Mouse (Mus musculus): ENCODE measurements around the gene Ndufaf4. TPM values are rescaled to one million over a fixed set of nuclear protein-coding genes. Genes with fewer than 3 reads are reported as not detected.

Gene Ndufaf4
- polyA plus RNA-seq, 1 experiment from 2014 or later = 48.2 TPM

DNA sequence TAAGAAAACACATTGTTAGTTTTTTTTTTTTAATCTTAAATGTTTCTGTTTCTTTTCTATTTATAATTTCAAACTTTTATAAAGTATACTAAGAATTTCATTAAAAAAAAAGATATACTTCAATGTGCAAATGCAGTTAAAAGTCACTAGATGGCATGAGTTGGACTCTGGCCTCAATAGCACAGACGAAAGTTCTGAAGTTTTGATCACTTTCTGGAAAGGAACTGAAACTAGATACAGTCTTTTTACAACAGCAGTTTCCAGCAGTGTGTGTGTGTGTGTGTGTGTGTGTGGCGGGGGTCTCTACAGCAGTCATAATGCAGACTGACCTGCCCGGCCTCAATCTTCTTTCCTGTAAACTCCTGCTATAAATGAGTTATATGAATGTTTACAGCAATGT is 9.9 kb downstream of the Ndufaf4 start:
- H3K9me3 ChIP-seq (replicated peaks) = no peaks in the 10 kb centered on the region
- no peak overlapping the region for H3K4me2 ChIP-seq
- no peak overlapping the region for H3K9ac ChIP-seq
- H3K4me1 ChIP-seq (replicated peaks) = no peaks in the 10 kb centered on the region
- DNase-seq = no peak
- no peak overlapping the region for H3K4me3 ChIP-seq (replicated peaks)
- WGBS (ENCODE audit: insufficient replicate concordance) = 46% methylated on average over 3 of the region's 3 CpGs
- no peak for ATAC-seq (ENCODE audit: low read depth)
- H3K27me3 ChIP-seq = no peaks in the 10 kb centered on the region
- H3K36me3 ChIP-seq = peaks cover 10% of the 10 kb centered on the region
- H3K27ac ChIP-seq = no peak overlapping the region

DNA sequence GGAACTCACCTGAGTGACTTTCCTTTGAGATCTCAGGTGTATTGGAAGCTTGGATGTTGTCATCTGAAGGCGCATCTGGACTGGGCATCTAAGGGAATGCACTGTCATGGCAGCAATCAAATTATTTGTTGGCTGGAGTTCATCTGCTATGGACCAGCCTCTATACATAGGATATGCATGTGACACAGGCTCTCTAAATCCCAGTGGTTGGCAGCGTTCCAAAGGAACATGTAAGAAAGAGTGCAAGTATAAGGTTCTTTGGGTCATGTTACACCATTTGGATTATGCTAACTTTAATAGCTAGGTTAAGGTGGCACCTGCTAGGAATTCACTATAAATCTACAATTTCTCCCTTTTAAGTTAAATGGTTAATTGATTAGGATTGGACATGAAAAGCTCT is 17.7 kb downstream of the Ndufaf4 start:
- Histone ChIP-seq H3K9me3 (replicated peaks) (no peaks in the 10 kb centered on the region), H3K9ac (no peak overlapping the region), H3K27me3 (no peaks in the 10 kb centered on the region), H3K4me3 (replicated peaks) (no peak overlapping the region), H3K4me2 (no peak overlapping the region), H3K4me1 (replicated peaks) (no peaks in the 10 kb centered on the region), H3K36me3 (no peaks in the 10 kb centered on the region), H3K27ac (no peak overlapping the region)
- ATAC-seq (ENCODE audit: low read depth) (no peak), DNase-seq (no peak)
- WGBS (ENCODE audit: insufficient replicate concordance) = 67% methylated on average over 2 of the region's 2 CpGs

DNA sequence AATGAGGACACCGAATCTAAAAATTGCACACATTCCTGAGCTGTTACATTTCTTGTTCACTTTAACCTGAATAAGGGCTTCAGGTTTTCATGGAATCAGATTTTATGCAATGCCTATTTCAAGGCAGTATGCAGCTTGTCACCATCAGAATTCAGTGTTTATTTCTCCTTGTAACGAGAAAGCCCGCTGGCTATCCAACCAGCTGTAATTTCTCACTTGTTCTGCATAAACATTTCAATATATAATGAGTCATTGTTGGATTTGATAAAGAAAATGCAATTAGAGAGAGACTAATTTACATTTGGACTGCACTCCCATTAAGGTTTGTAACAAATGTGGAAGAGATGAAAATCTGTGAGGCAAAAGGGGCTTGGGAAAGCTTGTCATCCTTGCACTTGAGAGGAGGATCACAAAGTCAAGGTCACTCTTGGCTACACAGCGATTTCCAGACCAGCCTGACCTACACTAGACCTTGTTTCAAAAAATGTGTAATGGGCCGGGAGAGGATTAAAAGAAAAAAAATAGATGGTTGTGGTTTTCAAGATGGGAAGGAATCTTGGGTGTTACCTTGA is 22.2 kb downstream of the Ndufaf4 start:
- Histone ChIP-seq H3K27ac (no peak overlapping the region), H3K9me3 (replicated peaks) (no peaks in the 10 kb centered on the region), H3K27me3 (no peaks in the 10 kb centered on the region), H3K4me3 (replicated peaks) (no peak overlapping the region), H3K36me3 (no peaks in the 10 kb centered on the region), H3K9ac (no peak overlapping the region), H3K4me2 (no peak overlapping the region), H3K4me1 (replicated peaks) (no peaks in the 10 kb centered on the region)
- DNase-seq (no peak), ATAC-seq (ENCODE audit: low read depth) (no peak)
- WGBS (ENCODE audit: insufficient replicate concordance) = 59% methylated on average over 5 of the region's 5 CpGs

DNA sequence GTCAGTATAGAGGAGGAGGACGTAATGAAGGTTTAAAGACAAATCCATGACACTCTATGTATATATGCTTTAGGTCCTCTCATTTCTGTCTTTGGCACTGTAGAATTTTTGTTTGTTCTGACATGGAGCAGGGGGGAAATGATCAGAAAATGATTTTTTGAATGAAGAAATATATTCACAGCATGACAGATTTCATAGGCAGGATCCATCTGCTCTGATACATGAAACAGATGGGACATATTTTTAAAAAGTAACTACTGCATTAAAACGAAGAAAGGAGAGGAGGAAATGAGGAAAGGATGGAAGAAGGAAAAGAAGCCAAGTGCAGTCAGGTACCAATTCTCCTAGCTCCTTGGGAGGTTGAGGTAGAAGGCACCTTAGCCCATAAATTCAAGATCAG is 26.8 kb downstream of the Ndufaf4 start:
- H3K4me3 ChIP-seq (replicated peaks) = no peak overlapping the region
- no peaks in the 10 kb centered on the region for H3K36me3 ChIP-seq
- no peaks in the 10 kb centered on the region for H3K9me3 ChIP-seq (replicated peaks)
- DNase-seq = no peak
- no peak overlapping the region for H3K9ac ChIP-seq
- H3K27me3 ChIP-seq = no peaks in the 10 kb centered on the region
- no peaks in the 10 kb centered on the region for H3K4me1 ChIP-seq (replicated peaks)
- no peak overlapping the region for H3K4me2 ChIP-seq
- ATAC-seq (ENCODE audit: low read depth) = no peak
- WGBS (ENCODE audit: insufficient replicate concordance) = 51% methylated on average over 2 of the region's 2 CpGs
- no peak overlapping the region for H3K27ac ChIP-seq

DNA sequence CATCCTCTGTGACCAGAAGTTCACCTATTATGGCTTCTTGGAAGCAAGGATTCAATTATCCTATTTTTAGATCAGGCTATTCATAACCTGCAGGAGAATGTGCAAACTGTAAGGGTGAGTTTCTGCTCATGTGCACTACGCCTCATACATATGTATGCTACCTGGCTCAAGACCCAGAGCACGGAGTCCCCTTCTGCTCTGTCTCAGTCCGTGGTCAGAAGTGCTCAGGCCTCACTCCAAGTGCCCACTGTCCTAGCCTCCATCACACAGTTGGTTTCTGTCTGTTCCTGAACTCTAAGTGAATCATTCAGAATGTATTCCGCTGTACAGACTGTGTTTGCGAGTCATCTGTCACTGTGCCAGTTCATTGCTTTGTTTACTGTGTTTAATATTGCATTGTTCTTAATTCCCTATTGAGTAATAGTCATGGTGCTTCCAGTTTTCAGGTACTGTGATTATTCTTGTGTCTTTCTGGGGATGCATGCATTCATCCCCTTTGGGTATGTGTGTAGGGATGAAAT is 30.4 kb downstream of the Ndufaf4 start:
- Histone ChIP-seq H3K27ac (no peak overlapping the region), H3K9me3 (replicated peaks) (no peaks in the 10 kb centered on the region), H3K4me3 (replicated peaks) (no peak overlapping the region), H3K4me2 (no peak overlapping the region), H3K9ac (no peak overlapping the region), H3K36me3 (no peaks in the 10 kb centered on the region), H3K27me3 (no peaks in the 10 kb centered on the region), H3K4me1 (replicated peaks) (no peaks in the 10 kb centered on the region)
- WGBS (ENCODE audit: insufficient replicate concordance) = 66% methylated on average over 5 of the region's 5 CpGs
- DNase-seq = no peak
- no peak for ATAC-seq (ENCODE audit: low read depth)

DNA sequence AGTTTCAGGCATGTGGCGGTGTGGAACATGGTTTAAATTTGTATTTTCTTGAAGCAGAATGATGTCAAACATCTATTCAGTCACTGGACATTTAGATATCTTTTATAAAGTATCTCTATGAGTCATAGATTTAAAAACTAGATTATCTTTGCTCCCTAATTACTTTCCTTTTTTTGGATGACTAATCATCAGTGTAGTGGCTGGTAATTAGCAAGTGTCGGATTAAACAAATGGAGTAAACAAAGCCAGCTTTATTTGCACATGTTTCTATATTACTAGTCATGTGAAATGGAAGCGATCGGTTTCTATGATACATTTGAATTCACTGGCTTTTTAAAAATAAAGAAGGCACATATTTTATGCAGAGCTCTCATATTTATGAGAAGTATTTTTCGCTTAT is 31.0 kb downstream of the Ndufaf4 start:
- Histone ChIP-seq H3K4me3 (replicated peaks) (no peak overlapping the region), H3K9me3 (replicated peaks) (no peaks in the 10 kb centered on the region), H3K27ac (no peak overlapping the region), H3K4me2 (no peak overlapping the region), H3K36me3 (no peaks in the 10 kb centered on the region), H3K9ac (no peak overlapping the region), H3K4me1 (replicated peaks) (no peaks in the 10 kb centered on the region), H3K27me3 (no peaks in the 10 kb centered on the region)
- no peak for ATAC-seq (ENCODE audit: low read depth)
- WGBS (ENCODE audit: insufficient replicate concordance) = 68% methylated on average over 5 of the region's 5 CpGs
- no peak for DNase-seq

DNA sequence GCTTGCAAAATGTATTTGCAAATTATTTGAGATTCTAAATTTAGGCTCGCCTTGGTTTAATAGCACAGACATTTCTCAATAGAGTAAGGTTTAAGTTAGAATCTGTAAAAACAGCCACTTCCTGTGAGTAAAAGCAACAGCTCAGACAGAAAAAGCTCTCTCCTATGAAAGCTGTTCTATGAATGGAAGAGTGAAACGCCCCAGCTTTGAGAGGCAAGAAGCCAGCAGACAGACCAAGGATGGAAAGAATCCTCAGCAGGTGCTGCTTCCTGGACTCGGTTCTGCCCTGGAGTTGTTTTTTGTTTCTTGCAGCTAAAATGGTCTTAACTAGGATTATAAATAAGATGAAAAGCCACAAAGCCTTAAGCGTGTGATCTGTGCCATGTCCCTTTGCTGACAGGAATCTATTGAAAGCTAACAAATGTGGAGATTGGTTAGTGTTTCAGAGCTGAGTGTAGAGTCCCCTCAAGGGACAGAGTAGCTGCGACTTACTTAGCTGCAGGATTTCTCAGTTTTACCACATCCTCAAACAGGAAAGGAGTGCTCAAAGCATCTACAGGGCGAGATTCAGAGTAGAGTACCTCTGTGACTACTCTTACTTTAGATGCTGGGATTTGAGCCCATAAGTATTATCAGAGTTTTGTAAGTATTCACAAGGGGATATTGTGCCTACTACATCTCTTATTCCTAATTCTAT is 45.0 kb downstream of the Ndufaf4 start:
- Histone ChIP-seq H3K9ac (no peak overlapping the region), H3K27me3 (no peaks in the 10 kb centered on the region), H3K36me3 (no peaks in the 10 kb centered on the region), H3K9me3 (replicated peaks) (no peaks in the 10 kb centered on the region), H3K27ac (no peak overlapping the region), H3K4me3 (replicated peaks) (no peak overlapping the region), H3K4me2 (no peak overlapping the region), H3K4me1 (replicated peaks) (no peaks in the 10 kb centered on the region)
- DNase-seq = no peak
- no peak for ATAC-seq (ENCODE audit: low read depth)
- 45% methylated on average over 6 of the region's 6 CpGs for WGBS (ENCODE audit: insufficient replicate concordance)

Other genes starting within 250 kb of the Ndufaf4 start
- 0.13 and 0.14 TPM in 2 replicates for gene Klhl32, start 47.0 kb upstream of the Ndufaf4 start, polyA plus RNA-seq (2015; fragmentation: Nextera tagmentation; extraction: Ambion mirVana)
- 0.07 TPM in 1 of 2 replicates, not detected in the other for gene Gpr63, start 68.3 kb downstream of the Ndufaf4 start, polyA plus RNA-seq (2015; fragmentation: Nextera tagmentation; extraction: Ambion mirVana)